8 mouse cellular contexts compared by ENCODE assay signal in the genomic region with DNA sequence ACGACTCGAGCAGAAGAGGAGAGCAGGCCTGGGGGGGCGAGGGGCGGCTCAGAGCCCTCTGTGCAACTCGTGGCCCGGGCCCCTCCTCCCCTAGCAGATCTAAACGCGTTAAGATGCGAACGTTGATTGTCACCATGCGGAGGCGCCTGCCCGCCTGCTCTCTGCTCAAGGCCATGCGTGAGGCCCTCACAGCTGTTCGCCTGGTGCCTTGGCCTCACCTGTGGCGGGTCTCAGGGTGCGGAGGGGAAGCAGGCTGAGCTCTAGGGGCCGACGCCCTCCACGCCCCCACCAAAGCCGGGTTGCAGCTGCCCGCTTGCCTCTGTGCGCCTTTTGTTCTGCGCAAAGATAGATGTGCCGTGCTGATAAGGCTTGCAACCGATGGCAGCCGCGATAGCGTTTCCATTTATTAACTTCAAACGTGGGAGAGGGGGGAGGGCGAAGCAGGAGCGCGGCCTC. TPM values are rescaled to one million over a fixed set of nuclear protein-coding genes. Genes with fewer than 3 reads are reported as not detected.
DNase-seq lines count a peak whose midpoint lies in the region; ATAC-seq and TF ChIP-seq lines count a peak whose summit lies in the region.

No protein-coding gene starts in this region.

- under 1% methylated on average over 33 of the region's 33 CpGs for WGBS in forebrain, embryonic 15.5 days
- 2% methylated on average over 33 of the region's 33 CpGs for WGBS in intestine, embryonic 16.5 days
- 3% methylated on average over 32 of the region's 33 CpGs for WGBS in limb, embryonic 15.5 days

- H3K4me2 ChIP-seq in forebrain, embryonic 15.5 days (replicated peaks): peak overlapping the region; percentile 100
- peak overlapping the region; percentile 93 for H3K4me2 ChIP-seq in intestine, embryonic 16.5 days (ENCODE audit: low read depth, low read length)
- H3K4me2 ChIP-seq in limb, embryonic 15.5 days: peak overlapping the region; percentile 99
- H3K4me2 ChIP-seq in myocyte (ENCODE audit: low read depth): peak overlapping the region; percentile 98

- peak overlapping the region; percentile 43 for H3K9ac ChIP-seq in forebrain, embryonic 15.5 days (replicated peaks)
- peak overlapping the region; percentile 87 for H3K9ac ChIP-seq in intestine, embryonic 16.5 days (ENCODE audit: low read depth, low read length)
- peak overlapping the region; percentile 26 for H3K9ac ChIP-seq in limb, embryonic 15.5 days

- H3ac ChIP-seq in myocyte (ENCODE audit: control insufficient read depth, insufficient read length): no peak overlapping the region

- no peaks in the 10 kb centered on the region for H3K36me3 ChIP-seq in forebrain, embryonic 15.5 days
- H3K36me3 ChIP-seq in intestine, embryonic 16.5 days (ENCODE audit: control insufficient read depth, insufficient read depth, low read length): no peaks in the 10 kb centered on the region
- no peaks in the 10 kb centered on the region for H3K36me3 ChIP-seq in limb, embryonic 15.5 days
- no peaks in the 10 kb centered on the region for H3K36me3 ChIP-seq in myocyte (ENCODE audit: control insufficient read depth, insufficient read depth)

- H3K4me1 ChIP-seq in forebrain, embryonic 15.5 days: peaks cover 27% of the 10 kb centered on the region
- H3K4me1 ChIP-seq in intestine, embryonic 16.5 days (ENCODE audit: control insufficient read depth, insufficient read depth, low read length): peaks cover 55% of the 10 kb centered on the region
- H3K4me1 ChIP-seq in limb, embryonic 15.5 days: peaks cover 43% of the 10 kb centered on the region

- no peak for ATAC-seq in cerebellum, adult (ENCODE audit: insufficient number of reproducible peaks, low FRiP score, low TSS enrichment)
- no peak for ATAC-seq in forebrain, embryonic 15.5 days (replicated peaks)
- no peak for ATAC-seq in intestine, embryonic 16.5 days
- no peak for ATAC-seq in limb, embryonic 15.5 days (ENCODE audit: insufficient number of reproducible peaks, low FRiP score, low TSS enrichment, low read depth)

- H3K27me3 ChIP-seq in forebrain, embryonic 15.5 days: peaks cover 33% of the 10 kb centered on the region
- no peaks in the 10 kb centered on the region for H3K27me3 ChIP-seq in intestine, embryonic 16.5 days (replicated peaks; ENCODE audit: control insufficient read depth, insufficient read depth, low read length)
- H3K27me3 ChIP-seq in limb, embryonic 15.5 days: peaks cover 33% of the 10 kb centered on the region
- H3K27me3 ChIP-seq in myocyte (ENCODE audit: control insufficient read depth, insufficient read depth, insufficient read length): no peaks in the 10 kb centered on the region

- no peaks in the 10 kb centered on the region for H3K9me3 ChIP-seq in forebrain, embryonic 15.5 days
- no peaks in the 10 kb centered on the region for H3K9me3 ChIP-seq in intestine, embryonic 16.5 days (ENCODE audit: control insufficient read depth, low read length)
- H3K9me3 ChIP-seq in limb, embryonic 15.5 days: no peaks in the 10 kb centered on the region

- peak overlapping the region; percentile 69 for H3K4me3 ChIP-seq in forebrain, embryonic 15.5 days
- H3K4me3 ChIP-seq in intestine, embryonic 16.5 days (ENCODE audit: low read length): peak overlapping the region; percentile 82
- H3K4me3 ChIP-seq in limb, embryonic 15.5 days: peak overlapping the region; percentile 69
- H3K4me3 ChIP-seq in myocyte: peak overlapping the region; percentile 38

- H3K79me2 ChIP-seq in myocyte (ENCODE audit: control insufficient read depth, insufficient read depth): peaks cover 11% of the 10 kb centered on the region

- 0 out of 2 replicates have a peak overlapping the region, but pooled peaks have one; percentile 3 for H3K27ac ChIP-seq in forebrain, embryonic 15.5 days (replicated peaks)
- peak overlapping the region; percentile 87 for H3K27ac ChIP-seq in intestine, embryonic 16.5 days (ENCODE audit: low read length)
- H3K27ac ChIP-seq in limb, embryonic 15.5 days: peak overlapping the region; percentile 44; the same call in 1 of the 2 replicates

- no peak for TF ChIP-seq POLR2A in myocyte (IDR thresholded peaks at IDR 0.05; ENCODE audit: insufficient read length, low read depth)

- DNase-seq in cerebellum, adult 11 months: peak; percentile 43
- DNase-seq in adrenal gland, postnatal 36 days: peak; percentile 53 to 67
- peak; percentile 85 for DNase-seq in thymus, postnatal 0 days (ENCODE audit: low spot score)

TF ChIP-seq in myocyte, 11 proteins besides CTCF, POLR2A, EP300 and RAD21:
- TF ChIP-seq MYOD1 (IDR thresholded peaks at IDR 0.05; ENCODE audit: control insufficient read depth in 1 of 3, insufficient read length in 2 of 3, low read depth in 2 of 3): peak in 2 of 3 experiments; percentile 76 to 87
- peak in 2 of 3 experiments; percentile 90 to 96 for TF ChIP-seq MYOG (IDR thresholded peaks at IDR 0.05; ENCODE audit: control insufficient read depth in 1 of 3, insufficient read depth in 1 of 3, insufficient read length in 2 of 3, low read depth in 2 of 3)
- peak; percentile 64 for TF ChIP-seq TCF3 (IDR thresholded peaks at IDR 0.05; ENCODE audit: insufficient read length, low read depth)
- TF ChIP-seq POLR2AphosphoS2 (IDR thresholded peaks at IDR 0.05; ENCODE audit: insufficient read length, low read depth): no peak
- no peak for TF ChIP-seq CEBPB (IDR thresholded peaks at IDR 0.05; ENCODE audit: insufficient read depth, poor library complexity, severe bottlenecking)

RNA-seq across cellular contexts. Expression of gene Zfpm1, which starts 2.3 kb away (rescaled TPM):
- 10 to 100 TPM; 14.0 to 15.5 TPM for total RNA-seq in adrenal gland, postnatal 36 days (2021)
- 0.89 and 0.92 TPM in 2 replicates for polyA plus RNA-seq in forebrain, embryonic 15.5 days (2015; fragmentation: Nextera tagmentation; extraction: Ambion mirVana)
- polyA plus RNA-seq in intestine, embryonic 16.5 days (2015; fragmentation: Nextera tagmentation; extraction: Ambion mirVana): 2.6 and 2.7 TPM in 2 replicates
- polyA plus RNA-seq in limb, embryonic 15.5 days (2015; fragmentation: Nextera tagmentation; extraction: Ambion mirVana): 1.1 and 1.2 TPM in 2 replicates
- polyA plus RNA-seq in myocyte (2012; fragmentation: generic; extraction: Trizol): 22.6 TPM
- polyA plus RNA-seq in thymus, postnatal 0 days (2015; fragmentation: Nextera tagmentation; extraction: Ambion mirVana): 3.9 and 5.4 TPM in 2 replicates

Comparison
In these comparisons a context has a peak if more than half of its experiments do, and no peak if none do; other contexts are left out.
1. H3K27ac ChIP-seq: peak in every context shown above with its lines; median percentile 87 in intestine, embryonic 16.5 days; 44 in limb, embryonic 15.5 days; 3 in forebrain, embryonic 15.5 days.
2. H3K9ac ChIP-seq: peak in every context shown above with its lines; median percentile 87 in intestine, embryonic 16.5 days; 43 in forebrain, embryonic 15.5 days; 26 in limb, embryonic 15.5 days.